Mouse (Mus musculus) testis, postnatal 10 days (tissue): ENCODE measurements around the gene Slc13a1.

ENCODE experiments used
- DNase-seq: peaks from one replicate; pipeline ENCODE4 v3.0.0; 2021; ENCODE audit warnings: low spot score

Slc13a1 gene

GRCm38 (mm10) chr6:24076089-24076488 lies 91.8 kb downstream of the Slc13a1 start:
- DNase-seq, result no peak

DNA sequence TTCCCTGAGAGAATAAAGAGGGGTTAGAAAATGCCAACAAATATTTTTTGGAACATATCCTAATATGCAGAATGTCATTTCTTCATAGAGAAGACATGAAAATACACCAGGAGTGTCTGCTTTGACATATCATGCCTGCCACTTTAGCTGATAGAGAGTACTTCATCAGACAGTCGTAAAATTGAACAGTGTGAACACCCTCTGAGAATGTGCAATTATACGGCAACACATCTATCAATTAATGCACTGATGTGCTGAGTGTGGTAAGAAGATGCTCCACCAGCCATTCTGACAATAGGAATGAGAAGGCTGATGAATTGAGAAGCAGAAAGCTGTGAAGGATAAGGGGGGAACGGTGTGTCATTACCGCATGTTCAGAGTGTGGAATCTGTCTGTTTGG lies 95.1 kb downstream of the Slc13a1 start:
- DNase-seq, result no peak

- DNase-seq, result no peak
These were observed 108.1 kb downstream of the Slc13a1 start for GRCm38 (mm10) chr6:24059754-24060153.

DNA sequence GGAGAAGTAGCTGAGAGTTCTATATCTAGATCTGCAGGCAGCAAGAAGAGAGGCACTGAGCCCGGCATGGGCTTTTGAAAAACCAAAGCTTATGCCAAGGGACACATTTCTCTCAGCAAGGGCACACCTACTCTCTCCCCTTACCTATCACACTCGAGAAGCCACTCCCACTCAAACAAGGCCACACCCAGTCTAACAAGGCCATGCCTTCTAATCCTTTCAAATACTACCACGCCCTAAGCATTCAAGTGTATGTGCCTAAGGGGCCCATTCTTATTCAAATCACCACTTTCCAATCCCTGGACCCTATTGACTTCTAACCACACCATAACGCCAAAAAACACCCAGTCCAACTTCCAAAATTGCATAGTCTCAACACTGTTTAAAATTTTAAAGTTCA lies 112.8 kb downstream of the Slc13a1 start:
- DNase-seq, result no peak

GRCm38 (mm10) chr6:24054086-24054710 lies 113.7 kb downstream of the Slc13a1 start:
- DNase-seq, result no peak

DNA sequence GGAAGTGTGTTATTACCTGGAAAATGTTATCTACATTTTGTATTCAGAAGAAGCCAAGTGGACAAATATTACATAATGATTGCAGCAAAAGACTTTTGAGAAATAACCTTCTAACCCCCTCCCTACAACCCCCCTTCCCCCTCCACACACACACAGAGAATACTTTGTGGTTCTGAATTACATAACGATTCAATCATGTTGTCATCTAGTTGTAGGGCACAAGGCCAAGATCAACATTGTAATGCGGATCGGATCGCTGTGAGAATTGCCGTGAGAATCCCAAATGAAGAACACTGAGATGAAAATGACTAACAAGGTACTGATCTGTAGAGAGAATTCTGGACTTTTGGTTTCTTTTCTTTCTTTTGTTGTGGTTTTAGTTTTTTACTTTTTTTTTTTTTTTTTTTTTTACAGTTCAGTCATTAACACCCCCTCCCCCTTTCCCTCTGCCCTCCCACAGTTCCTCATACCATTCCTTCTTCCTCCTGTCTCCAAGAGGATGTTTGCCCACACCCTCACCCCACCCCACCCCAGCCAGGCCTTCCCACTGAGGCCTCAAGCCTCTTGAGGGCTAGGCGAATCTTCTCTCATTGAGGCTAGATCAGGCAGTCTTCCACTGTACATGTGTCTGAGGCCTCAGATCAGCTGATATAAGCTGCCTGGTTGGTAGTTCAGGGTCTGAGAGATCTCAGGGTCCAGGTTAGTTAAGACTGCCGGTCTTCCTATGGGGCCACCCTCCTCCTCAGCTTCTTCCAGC lies 120.7 kb downstream of the Slc13a1 start:
- DNase-seq, result no peak

GRCm38 (mm10) chr6:24043496-24043895 lies 124.4 kb downstream of the Slc13a1 start:
- DNase-seq, result no peak
